Mouse (Mus musculus) MEL (cell line): ENCODE results near the gene Atp5d. TPM values are rescaled to one million over a fixed set of nuclear protein-coding genes. Genes with fewer than 3 reads are reported as not detected.

Experiments
- DNase-seq: peaks from one replicate; pipeline ENCODE4 v3.0.0; 2011; ENCODE audit warnings: low read depth, low spot score
- H3K27ac ChIP-seq: 2 replicates; pipeline ENCODE4 v1.5.1; 2012; ENCODE audit warnings: low read depth, mild to moderate bottlenecking, control low read depth, low read length, moderate library complexity; ENCODE audit not compliant: control insufficient read depth
- H3K27me3 ChIP-seq, 2 experiments: fragments of 150-350 bp in 1 of 2; sonication (generic) in 1 of 2; 2 replicates each; pipeline ENCODE4 v1.6.1; 2012; ENCODE audit warnings: low read length in 2 of 2, mild to moderate bottlenecking in 2 of 2, improper control_type of control experiment in 1 of 2, moderate library complexity in 1 of 2; ENCODE audit not compliant: insufficient read depth in 2 of 2, control insufficient read depth in 1 of 2
- H3K36me3 ChIP-seq, 2 experiments: 2 replicates each; pipeline ENCODE4 v1.6.1; 2012 to 2014; ENCODE audit warnings: low read length in 2 of 2, improper control_type of control experiment in 1 of 2, inconsistent platforms in 1 of 2, mild to moderate bottlenecking in 1 of 2; ENCODE audit not compliant: insufficient read depth in 2 of 2, control insufficient read depth in 1 of 2
- H3K4me1 ChIP-seq, 2 experiments: fragments of 150-350 bp in 1 of 2; sonication (generic) in 1 of 2; 2 replicates each; pipeline ENCODE4 v1.6.1; 2012; ENCODE audit warnings: low read length in 2 of 2, improper control_type of control experiment in 1 of 2, mild to moderate bottlenecking in 1 of 2; ENCODE audit not compliant: insufficient read depth in 2 of 2, control insufficient read depth in 1 of 2
- H3K4me3 ChIP-seq, 2 experiments: fragments of 150-350 bp in 1 of 2; sonication (generic) in 1 of 2; 2 replicates each; pipeline ENCODE4 v1.5.1; 2012; ENCODE audit warnings: low read depth in 2 of 2, low read length in 2 of 2, mild to moderate bottlenecking in 2 of 2, moderate library complexity in 2 of 2, control low read depth in 1 of 2, improper control_type of control experiment in 1 of 2; ENCODE audit not compliant: control insufficient read depth in 1 of 2, insufficient read depth in 1 of 2
- H3K79me2 ChIP-seq: 2 replicates; pipeline ENCODE4 v1.6.1; 2012; ENCODE audit warnings: mild to moderate bottlenecking, low read length, moderate library complexity; ENCODE audit not compliant: control insufficient read depth, poor library complexity, insufficient read depth
- H3K9ac ChIP-seq: 2 replicates; pipeline ENCODE4 v1.6.1; 2012; ENCODE audit warnings: low read depth, mild to moderate bottlenecking, control low read depth, low read length, moderate library complexity; ENCODE audit not compliant: control insufficient read depth, poor library complexity, severe bottlenecking
- H3K9me3 ChIP-seq: fragments of 150-350 bp; sonication (generic); replicated peaks from 2 replicates; pipeline ENCODE4 v1.6.1; 2012; ENCODE audit warnings: mild to moderate bottlenecking, low read length, improper control_type of control experiment, moderate library complexity; ENCODE audit not compliant: insufficient read depth
- CHD1 ChIP-seq: IDR thresholded peaks from 2 replicates; pipeline ENCODE4 v1.6.1; 2012; ENCODE audit warnings: low read depth, mild to moderate bottlenecking, inconsistent platforms, low read length, improper control_type of control experiment
- CTCF ChIP-seq, 3 experiments: IDR thresholded peaks in 2 of 3; conservative IDR thresholded peaks in 1 of 3; 2 replicates each; pipeline ENCODE4 v1.5.1; 2011 to 2012; ENCODE audit warnings: low read length in 3 of 3, low read depth in 2 of 3, mild to moderate bottlenecking in 2 of 3, improper control_type of control experiment in 1 of 3, inconsistent platforms in 1 of 3, mixed read lengths in 1 of 3, moderate library complexity in 1 of 3; ENCODE audit not compliant: control insufficient read depth in 1 of 3, insufficient read depth in 1 of 3, poor library complexity in 1 of 3, severe bottlenecking in 1 of 3
- GATA1 ChIP-seq: IDR thresholded peaks from 2 replicates; pipeline ENCODE4 v1.6.1; 2011; ENCODE audit warnings: low read depth, low read length, improper control_type of control experiment
- HCFC1 ChIP-seq: IDR thresholded peaks from 2 replicates; pipeline ENCODE4 v1.6.1; 2012; ENCODE audit warnings: low read depth, mild to moderate bottlenecking, inconsistent platforms, low read length, improper control_type of control experiment, moderate library complexity
- KAT2A ChIP-seq: conservative IDR thresholded peaks from 2 replicates; pipeline ENCODE4 v1.6.1; 2012; ENCODE audit warnings: low read depth, low read length, improper control_type of control experiment, inconsistent platforms
- MAX ChIP-seq: IDR thresholded peaks from 2 replicates; pipeline ENCODE4 v1.6.1; 2011; ENCODE audit warnings: low read length, improper control_type of control experiment
- MAZ ChIP-seq: IDR thresholded peaks from 2 replicates; pipeline ENCODE4 v1.6.1; 2012; ENCODE audit warnings: low read depth, mild to moderate bottlenecking, inconsistent platforms, low read length, improper control_type of control experiment
- MEF2A ChIP-seq: IDR thresholded peaks from 2 replicates; pipeline ENCODE4 v1.6.1; 2014; ENCODE audit warnings: low read depth, mild to moderate bottlenecking, inconsistent platforms, low read length, improper control_type of control experiment; ENCODE audit not compliant: poor library complexity, insufficient replicate concordance, severe bottlenecking; ENCODE audit errors: extremely low read depth
- NRF1 ChIP-seq: IDR thresholded peaks from 2 replicates; pipeline ENCODE4 v1.6.1; 2014; ENCODE audit warnings: low read depth, mild to moderate bottlenecking, inconsistent platforms, low read length, improper control_type of control experiment, moderate library complexity; ENCODE audit not compliant: poor library complexity, insufficient read depth, severe bottlenecking
- POLR2AphosphoS5 ChIP-seq: IDR thresholded peaks from 2 replicates; pipeline ENCODE4 v1.6.1; 2012; ENCODE audit warnings: low read depth, borderline replicate concordance, mild to moderate bottlenecking, inconsistent platforms, low read length, moderate library complexity, mixed read lengths
- RCOR1 ChIP-seq: IDR thresholded peaks from 2 replicates; pipeline ENCODE4 v1.6.1; 2012; ENCODE audit warnings: low read depth, mild to moderate bottlenecking, inconsistent platforms, low read length, improper control_type of control experiment
- SMC3 ChIP-seq: IDR thresholded peaks from 2 replicates; pipeline ENCODE4 v1.6.1; 2011; ENCODE audit warnings: low read depth, low read length, improper control_type of control experiment
- TAL1 ChIP-seq: IDR thresholded peaks from 2 replicates; pipeline ENCODE4 v1.6.1; 2012; ENCODE audit warnings: mild to moderate bottlenecking, inconsistent platforms, low read length, moderate library complexity, mixed read lengths
- TBP ChIP-seq: IDR thresholded peaks from 2 replicates; pipeline ENCODE4 v1.8.0; 2011; ENCODE audit warnings: low read depth, low read length, improper control_type of control experiment
- UBTF ChIP-seq: IDR thresholded peaks from 2 replicates; pipeline ENCODE4 v1.6.1; 2012; ENCODE audit warnings: low read depth, mild to moderate bottlenecking, inconsistent platforms, low read length, improper control_type of control experiment, moderate library complexity, borderline replicate concordance; ENCODE audit not compliant: insufficient read depth
- ZMIZ1 ChIP-seq: IDR thresholded peaks from 2 replicates; pipeline ENCODE4 v1.6.1; 2012; ENCODE audit warnings: low read depth, mild to moderate bottlenecking, inconsistent platforms, low read length, improper control_type of control experiment, moderate library complexity
- polyA plus RNA-seq, 2 experiments: library from polyadenylated mRNA; stranded (reverse) in 1 of 2; unstranded in 1 of 2; fragments of >175 nt in 1 of 2; fragments of >200 nt in 1 of 2; gene quantifications; 2 replicates each; pipeline versions ENCODE4 v1.2.1 to v1.2.4; 2012; ENCODE audit warnings: low replicate concordance in 2 of 2, low read depth in 1 of 2; ENCODE audit not compliant: insufficient read length in 2 of 2, insufficient read depth in 1 of 2, missing spikeins in 1 of 2
- total RNA-seq: library from RNA; depleted of rRNA; stranded (reverse); fragments of 300-350 nt; gene quantifications from 2 replicates; pipeline ENCODE4 v1.2.3, GENCODE M21; 2012

Gene Atp5d
- total and polyA plus RNA-seq, 3 experiments = 300 to 657 (median 308) TPM

GRCm38 (mm10) chr10:80135641-80136040 is 2.8 kb upstream of the Atp5d start:
- H3K36me3 ChIP-seq = peaks cover 0 to 8% of the 10 kb centered on the region in 2 experiments; a peak in 2 of 4 replicates
- no peak for DNase-seq
- no peak overlapping the region for H3K27ac ChIP-seq
- H3K9ac ChIP-seq = no peak overlapping the region
- TF ChIP-seq MAX = no peak
- no peak for TF ChIP-seq MEF2A
- TF ChIP-seq TAL1 = no peak
- no peak for TF ChIP-seq POLR2AphosphoS5
- TF ChIP-seq NRF1 = no peak
- no peak for TF ChIP-seq RCOR1
- TF ChIP-seq CTCF (IDR thresholded peaks at IDR 0.05 in 2 of 3, conservative IDR thresholded peaks at IDR 0.05 in 1 of 3; ENCODE audit: control insufficient read depth in 1 of 3, insufficient read depth in 1 of 3, low read depth in 2 of 3, low read length in 3 of 3, poor library complexity in 1 of 3, severe bottlenecking in 1 of 3) = no peak
- TF ChIP-seq HCFC1 = no peak
- no peak for TF ChIP-seq MAZ
- no peak for TF ChIP-seq UBTF
- TF ChIP-seq ZMIZ1 = no peak
- TF ChIP-seq KAT2A = no peak
- no peak for TF ChIP-seq SMC3
- H3K79me2 ChIP-seq = peaks cover 9% of the 10 kb centered on the region
- no peak overlapping the region for H3K4me3 ChIP-seq
- no peaks in the 10 kb centered on the region for H3K27me3 ChIP-seq
- no peaks in the 10 kb centered on the region for H3K9me3 ChIP-seq
- peaks cover 0 to 14% of the 10 kb centered on the region in 2 experiments; a peak in 3 of 4 replicates for H3K4me1 ChIP-seq

DNA sequence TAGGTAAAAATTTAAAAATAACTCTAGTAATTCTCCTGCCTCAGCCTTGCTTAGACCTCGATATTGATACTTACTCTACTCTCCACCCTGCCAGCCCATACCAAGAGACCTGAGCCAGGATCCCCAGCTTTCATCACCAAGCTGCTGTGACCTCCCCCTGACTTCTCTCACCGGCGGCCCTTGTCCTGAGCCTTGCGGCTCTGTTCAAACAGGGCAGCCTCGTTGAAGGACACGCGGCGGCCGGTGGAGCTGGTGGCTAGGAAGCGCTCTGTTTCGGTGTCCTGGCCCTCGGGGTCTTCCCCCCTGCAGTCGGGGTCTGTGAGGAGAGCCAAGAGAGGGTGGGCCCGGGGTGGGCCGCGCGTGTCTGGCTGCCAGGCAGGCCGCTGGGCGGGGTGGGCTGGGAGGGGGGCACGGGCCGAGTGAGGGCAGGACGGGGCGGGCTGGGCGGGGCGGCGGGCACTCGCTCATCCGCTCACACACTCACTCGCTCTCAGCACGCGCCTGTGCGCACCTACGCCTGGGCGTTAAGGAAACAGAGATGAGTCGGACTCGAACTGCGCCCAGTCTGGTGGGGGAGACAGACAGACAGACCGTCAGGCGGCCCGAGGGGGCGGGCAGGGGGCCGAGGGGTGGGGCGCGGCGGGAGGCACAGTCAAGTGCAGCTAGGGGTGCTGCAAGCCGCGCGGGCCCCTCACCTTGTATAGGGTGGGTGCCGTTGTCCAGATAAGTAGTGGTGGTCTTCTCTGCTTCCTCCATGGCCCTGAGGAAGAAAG is 2.1 kb upstream of the Atp5d start:
- Histone ChIP-seq H3K27me3 (no peaks in the 10 kb centered on the region), H3K36me3 (peaks cover 0 to 8% of the 10 kb centered on the region in 2 experiments; a peak in 2 of 4 replicates), H3K9ac (no peak overlapping the region), H3K27ac (no peak overlapping the region), H3K79me2 (peaks cover 9% of the 10 kb centered on the region), H3K4me3 (no peak overlapping the region), H3K9me3 (no peaks in the 10 kb centered on the region), H3K4me1 (peaks cover 0 to 14% of the 10 kb centered on the region in 2 experiments; a peak in 3 of 4 replicates)
- TF ChIP-seq GATA1 = no peak
- no peak for TF ChIP-seq TBP
- TF ChIP-seq CHD1 = no peak
- no peak for TF ChIP-seq CTCF (IDR thresholded peaks at IDR 0.05 in 2 of 3, conservative IDR thresholded peaks at IDR 0.05 in 1 of 3; ENCODE audit: control insufficient read depth in 1 of 3, insufficient read depth in 1 of 3, low read depth in 2 of 3, low read length in 3 of 3, poor library complexity in 1 of 3, severe bottlenecking in 1 of 3)
- TF ChIP-seq HCFC1 = no peak
- TF ChIP-seq KAT2A = no peak
- TF ChIP-seq TAL1 = no peak
- no peak for DNase-seq
